Mouse (Mus musculus) bone marrow, adult 2 months (tissue): ENCODE measurements around the gene Rmdn2. TPM values are rescaled to one million over a fixed set of nuclear protein-coding genes. Genes with fewer than 3 reads are reported as not detected.

Experiments used
- H3K27ac ChIP-seq: fragments of 200-500 bp; 2 replicates; pipeline ENCODE4 v1.5.1; 2012; ENCODE audit warnings: low read depth, mild to moderate bottlenecking, control low read depth, inconsistent platforms, low read length; ENCODE audit not compliant: control insufficient read depth, poor library complexity, insufficient read depth
- H3K4me1 ChIP-seq: fragments of 200-500 bp; 2 replicates; pipeline ENCODE4 v1.6.1; 2011; ENCODE audit warnings: low read length; ENCODE audit not compliant: control insufficient read depth, insufficient read depth
- H3K4me3 ChIP-seq: fragments of 200-500 bp; replicated peaks from 2 replicates; pipeline ENCODE3; 2011; ENCODE audit warnings: mild to moderate bottlenecking, low read depth, low read length, control low read depth; ENCODE audit not compliant: control insufficient read depth
- CTCF ChIP-seq: fragments of 200-500 bp; IDR thresholded peaks from 2 replicates; pipeline ENCODE4 v1.5.1; 2011; ENCODE audit warnings: low read length, control low read depth; ENCODE audit not compliant: control insufficient read depth, insufficient read depth
- POLR2A ChIP-seq: fragments of 200-500 bp; IDR thresholded peaks from 2 replicates; pipeline ENCODE4 v1.6.1; 2011; ENCODE audit warnings: low read depth, mild to moderate bottlenecking, control low read depth, low read length, borderline replicate concordance; ENCODE audit not compliant: control insufficient read depth
- WGBS: fragments of 180-500 bp; shearing (Covaris S2); methylation state at CpG from one replicate; pipeline ENCODE4 v1.1.7; 2018; 5-methylcytosine and 5-hydroxymethylcytosine counted together
- polyA plus RNA-seq: library from polyadenylated mRNA; stranded (reverse); fragments of >200 nt; gene quantifications from 2 replicates; pipeline ENCODE4 v1.2.4, GENCODE M21; 2011; ENCODE audit warnings: low replicate concordance; ENCODE audit not compliant: missing spikeins, insufficient read depth, insufficient read length

Rmdn2 gene
- polyA plus RNA-seq, 1 experiment: not detected

GRCm38 (mm10) chr17:79658863-79659262 lies 47.2 kb downstream of the Rmdn2 start:
- no peaks in the 10 kb centered on the region for H3K4me1 ChIP-seq
- no peak overlapping the region for H3K27ac ChIP-seq
- no peak for TF ChIP-seq CTCF
- TF ChIP-seq POLR2A: no peak
- 79% methylated on average over 8 of the region's 8 CpGs for WGBS
- no peak overlapping the region for H3K4me3 ChIP-seq

- H3K4me3 ChIP-seq: no peak overlapping the region
- H3K4me1 ChIP-seq: no peaks in the 10 kb centered on the region
- no peak overlapping the region for H3K27ac ChIP-seq
- WGBS: 47% methylated on average over 7 of the region's 7 CpGs
- TF ChIP-seq POLR2A: no peak
- no peak for TF ChIP-seq CTCF
Observed at GRCm38 (mm10) chr17:79661387-79661786, 49.7 kb downstream of the Rmdn2 start.

GRCm38 (mm10) chr17:79661848-79662247 lies 50.2 kb downstream of the Rmdn2 start:
- Histone ChIP-seq H3K4me3 (no peak overlapping the region), H3K4me1 (no peaks in the 10 kb centered on the region), H3K27ac (no peak overlapping the region)
- WGBS: 53% methylated on average over 9 of the region's 9 CpGs
- TF ChIP-seq CTCF (no peak), POLR2A (no peak)

GRCm38 (mm10) chr17:79663393-79664105 lies 51.9 kb downstream of the Rmdn2 start:
- Histone ChIP-seq H3K4me3 (no peak overlapping the region), H3K27ac (no peak overlapping the region), H3K4me1 (no peaks in the 10 kb centered on the region)
- TF ChIP-seq POLR2A (no peak), CTCF (no peak)
- 31% methylated on average over 3 of the region's 3 CpGs for WGBS

GRCm38 (mm10) chr17:79664106-79664417 lies 52.4 kb downstream of the Rmdn2 start:
- 80% methylated on average over 2 of the region's 2 CpGs for WGBS
- TF ChIP-seq POLR2A: no peak
- no peak for TF ChIP-seq CTCF
- Histone ChIP-seq H3K4me3 (no peak overlapping the region), H3K4me1 (no peaks in the 10 kb centered on the region), H3K27ac (no peak overlapping the region)

GRCm38 (mm10) chr17:79670837-79671236 lies 59.2 kb downstream of the Rmdn2 start:
- H3K4me1 ChIP-seq: no peaks in the 10 kb centered on the region
- WGBS: 72% methylated on average over 2 of the region's 2 CpGs
- no peak overlapping the region for H3K4me3 ChIP-seq
- TF ChIP-seq POLR2A (no peak), CTCF (no peak)
- no peak overlapping the region for H3K27ac ChIP-seq

GRCm38 (mm10) chr17:79695106-79695505 lies 83.4 kb downstream of the Rmdn2 start:
- WGBS: 83% methylated on average over 4 of the region's 4 CpGs
- TF ChIP-seq POLR2A (no peak), CTCF (no peak)
- Histone ChIP-seq H3K27ac (no peak overlapping the region), H3K4me3 (no peak overlapping the region), H3K4me1 (no peaks in the 10 kb centered on the region)

- no peak overlapping the region for H3K27ac ChIP-seq
- H3K4me1 ChIP-seq: no peaks in the 10 kb centered on the region
- 79% methylated on average over 6 of the region's 6 CpGs for WGBS
- no peak for TF ChIP-seq CTCF
- no peak for TF ChIP-seq POLR2A
- H3K4me3 ChIP-seq: no peak overlapping the region
Observed at GRCm38 (mm10) chr17:79695541-79695940, 83.9 kb downstream of the Rmdn2 start.

GRCm38 (mm10) chr17:79699197-79699596 lies 87.5 kb downstream of the Rmdn2 start:
- no peak for TF ChIP-seq POLR2A
- TF ChIP-seq CTCF: no peak
- 66% methylated on average over 1 of the region's 1 CpGs for WGBS
- Histone ChIP-seq H3K4me3 (no peak overlapping the region), H3K27ac (no peak overlapping the region), H3K4me1 (no peaks in the 10 kb centered on the region)
